Mouse (Mus musculus) CH12.LX (cell line): ENCODE measurements around the gene AW549877. TPM values are rescaled to one million over a fixed set of nuclear protein-coding genes. Genes with fewer than 3 reads are reported as not detected.

Experiments
- DNase-seq: peaks from one replicate; pipeline ENCODE4 v3.0.0-alpha.2; 2013; ENCODE audit errors: extremely low read depth
- H3K27ac ChIP-seq: 2 replicates; pipeline ENCODE4 v1.5.1; 2012; ENCODE audit warnings: low read depth, mild to moderate bottlenecking, control low read depth, moderate library complexity; ENCODE audit not compliant: insufficient read depth
- H3K27me3 ChIP-seq: replicated peaks from 2 replicates; pipeline ENCODE3; 2012; ENCODE audit warnings: inconsistent platforms
- H3K36me3 ChIP-seq, 2 experiments: replicated peaks in 1 of 2; 2 replicates each; pipeline versions ENCODE3 to v1.6.1; 2012; ENCODE audit warnings: inconsistent platforms in 1 of 2, low read length in 1 of 2, mild to moderate bottlenecking in 1 of 2, mixed read lengths in 1 of 2, moderate library complexity in 1 of 2; ENCODE audit not compliant: control insufficient read depth in 1 of 2, insufficient read depth in 1 of 2
- H3K4me1 ChIP-seq, 2 experiments: 2 replicates each; pipeline ENCODE4 v1.6.1; 2012; ENCODE audit warnings: inconsistent platforms in 1 of 2, moderate library complexity in 1 of 2; ENCODE audit not compliant: insufficient read depth in 2 of 2, control insufficient read depth in 1 of 2
- H3K4me2 ChIP-seq: 2 replicates; pipeline ENCODE4 v1.6.1; 2012; ENCODE audit warnings: low read depth, mild to moderate bottlenecking, control low read depth; ENCODE audit not compliant: poor library complexity, insufficient read depth, severe bottlenecking
- H3K4me3 ChIP-seq, 3 experiments: fragments of 150-350 bp in 1 of 3; sonication (generic) in 1 of 3; replicated peaks in 1 of 3; 2 replicates each; pipeline versions ENCODE3 to v1.5.1; 2011 to 2012; ENCODE audit warnings: low read depth in 2 of 3, low read length in 2 of 3, mild to moderate bottlenecking in 2 of 3, moderate library complexity in 2 of 3, control low read depth in 1 of 3, improper control_type of control experiment in 1 of 3, inconsistent platforms in 1 of 3, mixed read lengths in 1 of 3; ENCODE audit not compliant: poor library complexity in 1 of 3
- H3K79me2 ChIP-seq: replicated peaks from 2 replicates; pipeline ENCODE4 v1.6.1; 2012; ENCODE audit warnings: mild to moderate bottlenecking, moderate library complexity; ENCODE audit not compliant: control insufficient read depth, poor library complexity, insufficient read depth, severe bottlenecking; ENCODE audit errors: extremely low read depth
- H3K9ac ChIP-seq: 2 replicates; pipeline ENCODE4 v1.6.1; 2012; ENCODE audit warnings: low read depth, mild to moderate bottlenecking, control low read depth, moderate library complexity; ENCODE audit not compliant: insufficient read depth
- H3K9me3 ChIP-seq: replicated peaks from 2 replicates; pipeline ENCODE3; 2012; ENCODE audit warnings: low read length, inconsistent platforms, mixed read lengths
- CTCF ChIP-seq, 2 experiments: IDR thresholded peaks in 1 of 2; conservative IDR thresholded peaks in 1 of 2; 2 replicates each; pipeline ENCODE4 v1.5.1; 2011 to 2012; ENCODE audit warnings: low read depth in 2 of 2, low read length in 2 of 2, improper control_type of control experiment in 1 of 2, inconsistent platforms in 1 of 2, mild to moderate bottlenecking in 1 of 2, moderate library complexity in 1 of 2
- E2F4 ChIP-seq: IDR thresholded peaks from 2 replicates; pipeline ENCODE4 v1.6.1; 2011; ENCODE audit warnings: low read depth, low read length, improper control_type of control experiment; ENCODE audit not compliant: insufficient replicate concordance
- ETS1 ChIP-seq: conservative IDR thresholded peaks from 2 replicates; pipeline ENCODE4 v1.6.1; 2012; ENCODE audit warnings: low read depth, mild to moderate bottlenecking, inconsistent platforms, low read length, improper control_type of control experiment, moderate library complexity
- JUN ChIP-seq: IDR thresholded peaks from 2 replicates; pipeline ENCODE4 v1.6.1; 2011; ENCODE audit warnings: low read depth, mild to moderate bottlenecking, low read length, improper control_type of control experiment, moderate library complexity; ENCODE audit not compliant: insufficient read depth
- KAT2A ChIP-seq: IDR thresholded peaks from 2 replicates; pipeline ENCODE4 v1.6.1; 2012; ENCODE audit warnings: low read length, improper control_type of control experiment, inconsistent platforms; ENCODE audit not compliant: insufficient replicate concordance
- MAFK ChIP-seq: IDR thresholded peaks from 2 replicates; pipeline ENCODE4 v1.6.1; 2011; ENCODE audit warnings: low read length, improper control_type of control experiment; ENCODE audit not compliant: insufficient replicate concordance
- MEF2A ChIP-seq: IDR thresholded peaks from 2 replicates; pipeline ENCODE4 v1.6.1; 2014; ENCODE audit warnings: low read depth, mild to moderate bottlenecking, inconsistent platforms, low read length, improper control_type of control experiment, borderline replicate concordance
- MXI1 ChIP-seq: IDR thresholded peaks from 2 replicates; pipeline ENCODE4 v1.6.1; 2011; ENCODE audit warnings: mild to moderate bottlenecking, low read depth, low read length, improper control_type of control experiment
- PAX5 ChIP-seq: IDR thresholded peaks from 2 replicates; pipeline ENCODE4 v1.6.1; 2012; ENCODE audit warnings: low read length, inconsistent platforms, mixed read lengths
- POLR2AphosphoS2 ChIP-seq: IDR thresholded peaks from 2 replicates; pipeline ENCODE4 v1.6.1; 2011; ENCODE audit warnings: low read depth, low read length, improper control_type of control experiment
- RAD21 ChIP-seq: IDR thresholded peaks from 2 replicates; pipeline ENCODE4 v1.6.1; 2011; ENCODE audit warnings: low read depth, mild to moderate bottlenecking, low read length, improper control_type of control experiment, moderate library complexity
- SMC3 ChIP-seq: IDR thresholded peaks from 2 replicates; pipeline ENCODE4 v1.6.1; 2011; ENCODE audit warnings: low read depth, low read length, improper control_type of control experiment
- USF1 ChIP-seq: IDR thresholded peaks from 2 replicates; pipeline ENCODE4 v1.6.1; 2014; ENCODE audit warnings: low read depth, mild to moderate bottlenecking, inconsistent platforms, low read length, improper control_type of control experiment
- USF2 ChIP-seq: conservative IDR thresholded peaks from 2 replicates; pipeline ENCODE4 v1.6.1; 2011; ENCODE audit warnings: low read depth, low read length, improper control_type of control experiment
- ZC3H11A ChIP-seq: IDR thresholded peaks from 2 replicates; pipeline ENCODE4 v1.6.1; 2012; ENCODE audit warnings: low read depth, mild to moderate bottlenecking, inconsistent platforms, low read length, improper control_type of control experiment
- ZMIZ1 ChIP-seq: IDR thresholded peaks from 2 replicates; pipeline ENCODE4 v1.6.1; 2012; ENCODE audit warnings: low read depth, mild to moderate bottlenecking, inconsistent platforms, low read length, improper control_type of control experiment
- dilution Hi-C: fragments of 300-500 bp; cut with MboI; formaldehyde crosslinking; loops from 2 replicates; pipeline ENCODE4 v1.14.3; 2020; ENCODE audit warnings: low sequenced_read_pairs; ENCODE audit not compliant: extremely low pct_unique_long_range_greater_than_20kb, extremely low pct_ligation_motif_present
- in situ Hi-C: fragments of 300-500 bp; cut with MboI; formaldehyde crosslinking; loops from 3 replicates; pipeline ENCODE4 v1.14.3; 2019; ENCODE audit warnings: low sequenced_read_pairs, low pct_ligation_motif_present, low pct_unique_long_range_greater_than_20kb, mixed read lengths
- polyA plus RNA-seq: library from polyadenylated mRNA; unstranded; fragments of >175 nt; gene quantifications from 2 replicates; pipeline ENCODE4 v1.2.1, GENCODE M21; 2012; ENCODE audit warnings: low read depth; ENCODE audit not compliant: insufficient read length
- total RNA-seq, 2 experiments: library from RNA; depleted of rRNA; stranded (reverse); fragments of 300-350 nt in 1 of 2; fragments of >200 nt in 1 of 2; gene quantifications; 2 replicates each; pipeline ENCODE4 v1.2.3; 2012 to 2014

Gene AW549877
- total and polyA plus RNA-seq, 3 experiments: 6.0 to 13.2 (median 11.6) TPM

- DNase-seq: no peak
- Histone ChIP-seq H3K9me3 (no peaks in the 10 kb centered on the region), H3K79me2 (no peaks in the 10 kb centered on the region), H3K27me3 (no peaks in the 10 kb centered on the region), H3K4me3 (no peak overlapping the region), H3K4me2 (no peak overlapping the region), H3K4me1 (no peaks in the 10 kb centered on the region), H3K27ac (no peak overlapping the region), H3K36me3 (peaks cover 0 to 6% of the 10 kb centered on the region in 2 experiments), H3K9ac (no peak overlapping the region)
- TF ChIP-seq SMC3 (no peak), RAD21 (no peak), MAFK (no peak), USF1 (no peak), ZC3H11A (no peak), MEF2A (no peak), ETS1 (no peak), E2F4 (no peak), JUN (no peak), ZMIZ1 (no peak), MXI1 (no peak), USF2 (no peak)
- dilution Hi-C loops: no loop called here
- in situ Hi-C loops: no loop called here
Measured at GRCm38 (mm10) chr15:3962251-3962650, 33.3 kb downstream of the AW549877 start.

- in situ Hi-C loops: no loop called here
- no peak for TF ChIP-seq CTCF (conservative IDR thresholded peaks at IDR 0.05 in 1 of 2, IDR thresholded peaks at IDR 0.05 in 1 of 2; ENCODE audit: low read depth in 2 of 2, low read length in 2 of 2)
- no peak for TF ChIP-seq POLR2AphosphoS2
- TF ChIP-seq PAX5: no peak
- TF ChIP-seq KAT2A: no peak
Measured at GRCm38 (mm10) chr15:3960094-3960493, 35.5 kb downstream of the AW549877 start.

More at GRCm38 (mm10) chr15:3960094-3960493, 35.5 kb downstream of the AW549877 start:
- Histone ChIP-seq H3K9me3 (no peaks in the 10 kb centered on the region), H3K36me3 (peaks cover 0 to 4% of the 10 kb centered on the region in 2 experiments), H3K27ac (no peak overlapping the region), H3K9ac (no peak overlapping the region), H3K27me3 (no peaks in the 10 kb centered on the region), H3K4me1 (no peaks in the 10 kb centered on the region), H3K79me2 (no peaks in the 10 kb centered on the region), H3K4me3 (no peak overlapping the region), H3K4me2 (no peak overlapping the region)
- dilution Hi-C loops: no loop called here
- no peak for DNase-seq
